Mouse (Mus musculus) lung, embryonic 16.5 days (tissue): ENCODE results near the gene Traf3ip1. TPM values are rescaled to one million over a fixed set of nuclear protein-coding genes. Genes with fewer than 3 reads are reported as not detected.

Experiments used
- polyA plus RNA-seq: library from polyadenylated mRNA; unstranded; fragments of >200 nt; fragmentation: Nextera tagmentation; extraction: Ambion mirVana; gene quantifications from 2 replicates; pipeline ENCODE4 v1.2.1, GENCODE M21; 2015

Traf3ip1 gene
- polyA plus RNA-seq, 1 experiment from 2014 or later: 13.0 TPM

Other genes starting within 250 kb of the Traf3ip1 start
- gene Ube2f, start 244.3 kb upstream of the Traf3ip1 start, polyA plus RNA-seq: 60.8 and 65.7 TPM in 2 replicates
- gene Scly, start 196.3 kb upstream of the Traf3ip1 start, polyA plus RNA-seq: 16.7 and 19.0 TPM in 2 replicates
- not detected in 2 replicates for gene Espnl, start 172.6 kb upstream of the Traf3ip1 start, polyA plus RNA-seq
- 1.4 and 1.7 TPM in 2 replicates for gene Klhl30, start 143.6 kb upstream of the Traf3ip1 start, polyA plus RNA-seq
- gene Erfe, start 128.2 kb upstream of the Traf3ip1 start, polyA plus RNA-seq: 1.6 and 2.2 TPM in 2 replicates
- 133 and 139 TPM in 2 replicates for gene Ilkap, start 95.8 kb upstream of the Traf3ip1 start, polyA plus RNA-seq
- 73.2 and 77.2 TPM in 2 replicates for gene Hes6, start 80.6 kb upstream of the Traf3ip1 start, polyA plus RNA-seq
- gene Per2, start 35.3 kb upstream of the Traf3ip1 start, polyA plus RNA-seq: 10.7 and 12.2 TPM in 2 replicates
- 5.8 and 6.0 TPM in 2 replicates for gene Asb1, start 45.9 kb downstream of the Traf3ip1 start, polyA plus RNA-seq